Mouse (Mus musculus) lung, postnatal 36 days (tissue): ENCODE data around the gene Ppan.
A peak's percentile ranks its signal among the peaks of the same experiment; 100 is the strongest.

Experiments used
- DNase-seq: peaks from one replicate; pipeline ENCODE4 v3.0.0; 2022; ENCODE audit warnings: mixed read lengths

Gene Ppan

GRCm38 (mm10) chr9:20879097-20879792 lies 8.7 kb upstream of the Ppan start, which contains the start of gene Angptl6:
Gene Angptl6 (minus strand): TSS chr9:20879727.
- DNase-seq: no peak

- no peak for DNase-seq
Observed at GRCm38 (mm10) chr9:20886563-20886962, 1.4 kb upstream of the Ppan start.

GRCm38 (mm10) chr9:20887191-20887590 lies 784 bp upstream of the Ppan start:
- DNase-seq: no peak

- DNase-seq: no peak
Observed at GRCm38 (mm10) chr9:20888386-20888765, 401 bp downstream of the Ppan start.

GRCm38 (mm10) chr9:20889185-20890141 lies 1.5 kb downstream of the Ppan start:
- peak; percentile 27 for DNase-seq

- DNase-seq: no peak
Observed at GRCm38 (mm10) chr9:20890411-20890810, 2.4 kb downstream of the Ppan start.

GRCm38 (mm10) chr9:20891339-20892103 lies 3.5 kb downstream of the Ppan start:
- DNase-seq: no peak

GRCm38 (mm10) chr9:20892104-20892653 lies 4.2 kb downstream of the Ppan start:
- DNase-seq: no peak

- no peak for DNase-seq
Observed at GRCm38 (mm10) chr9:20893069-20893468, 5.1 kb downstream of the Ppan start.

GRCm38 (mm10) chr9:20893590-20894343 lies 5.8 kb downstream of the Ppan start:
- DNase-seq: no peak

- DNase-seq: no peak
Observed at GRCm38 (mm10) chr9:20894629-20895028, 6.7 kb downstream of the Ppan start.

GRCm38 (mm10) chr9:20895382-20895781 lies 7.4 kb downstream of the Ppan start:
- DNase-seq: no peak

- DNase-seq: no peak
Observed at GRCm38 (mm10) chr9:20897736-20898510, 9.9 kb downstream of the Ppan start.

- peak; percentile 89 for DNase-seq
Observed at GRCm38 (mm10) chr9:20898511-20899073, 10.6 kb downstream of the Ppan start, which contains the start of gene Eif3g. Gene Eif3g (minus strand): TSS chr9:20898623.

GRCm38 (mm10) chr9:20901466-20902173 lies 13.6 kb downstream of the Ppan start:
- DNase-seq: peak; percentile 78

GRCm38 (mm10) chr9:20902174-20902491 lies 14.2 kb downstream of the Ppan start:
- no peak for DNase-seq

GRCm38 (mm10) chr9:20909948-20910347 lies 22.0 kb downstream of the Ppan start:
- peak; percentile 38 for DNase-seq

GRCm38 (mm10) chr9:20916160-20916559 lies 28.2 kb downstream of the Ppan start:
- peak; percentile 75 for DNase-seq

- DNase-seq: no peak
Observed at GRCm38 (mm10) chr9:20923258-20923657, 35.3 kb downstream of the Ppan start.
